Comparison of ENCODE assay signal across 23 mouse cellular contexts in genomic region chr11:84962536-84962935, GRCm38 (mm10). TPM values are rescaled to one million over a fixed set of nuclear protein-coding genes. Genes with fewer than 3 reads are reported as not detected.
"Had no signal": no experiment of that assay in that cellular context is flagged by ENCODE, and none has a peak within 500 bp of the region (broad histone marks: within the 10 kb centered on the region; RNA-seq: fewer than 3 reads in every experiment).

No protein-coding gene starts in this region.

- H3K36me3 ChIP-seq: heart, embryonic 10.5 days; heart, embryonic 12.5 days; hindbrain, embryonic 10.5 days; hindbrain, embryonic 12.5 days; intestine, embryonic 15.5 days; limb, embryonic 10.5 days; limb, embryonic 12.5 days; liver, embryonic 13.5 days; liver, embryonic 15.5 days had no signal

- H3K27ac ChIP-seq: gastrocnemius, adult 2 months; heart, embryonic 10.5 days; hindbrain, embryonic 10.5 days; hindbrain, embryonic 12.5 days; hindbrain, embryonic 14.5 days; intestine, embryonic 15.5 days; layer of hippocampus, adult 2 months; left cerebral cortex, adult 2 months; limb, embryonic 10.5 days; limb, embryonic 12.5 days; liver, embryonic 13.5 days; liver, embryonic 15.5 days had no signal

- DNase-seq: gastrocnemius, adult 2 months; gastrocnemius, postnatal 10 days; gastrocnemius, postnatal 25 days; heart, adult 18-20 months; heart, postnatal 10 days; heart, postnatal 4 days; kidney, adult 8-10 months; kidney, postnatal 10 days; liver; liver, embryonic 13.5 days; liver, postnatal 0 days had no signal

- H3K4me3 ChIP-seq: gastrocnemius, adult 2 months; heart, embryonic 10.5 days; heart, embryonic 12.5 days; hindbrain, embryonic 10.5 days; hindbrain, embryonic 12.5 days; intestine, embryonic 15.5 days; layer of hippocampus, adult 2 months; left cerebral cortex, adult 2 months; limb, embryonic 10.5 days; limb, embryonic 12.5 days; liver, embryonic 13.5 days; liver, embryonic 15.5 days had no signal

RNA-seq across cellular contexts. Expression of gene Car4, which starts 5.0 kb away (rescaled TPM):
- polyA plus RNA-seq: inflammation-experienced regulatory T-cells, adult 6 months; limb, embryonic 12.5 days; liver, postnatal 0 days had no signal
